Mouse (Mus musculus) kidney, embryonic 14.5 days (tissue): ENCODE results near the gene Dlg2. TPM values are rescaled to one million over a fixed set of nuclear protein-coding genes. Genes with fewer than 3 reads are reported as not detected.

Source experiments
- ATAC-seq: fragments of 200-750 bp; cut with Nextera tagmentation; 2 replicates; pipeline ENCODE4 v1.8.0; 2017; ENCODE audit warnings: moderate number of reproducible peaks, mild to moderate bottlenecking, moderate TSS enrichment, moderate library complexity; ENCODE audit not compliant: low FRiP score, low TSS enrichment
- H3K27ac ChIP-seq: fragments of 300-500 bp; sonication (generic); 2 replicates; pipeline ENCODE4 v1.5.1; 2014; ENCODE audit warnings: low read depth, mild to moderate bottlenecking, low read length, moderate library complexity, mixed read lengths
- H3K27me3 ChIP-seq: fragments of 300-500 bp; sonication (generic); 2 replicates; pipeline ENCODE4 v1.6.1; 2014; ENCODE audit warnings: mild to moderate bottlenecking, low read length; ENCODE audit not compliant: control insufficient read depth, insufficient read depth
- H3K36me3 ChIP-seq: fragments of 300-500 bp; sonication (generic); 2 replicates; pipeline ENCODE4 v1.6.1; 2014; ENCODE audit warnings: low read length, mixed read lengths; ENCODE audit not compliant: control insufficient read depth, insufficient read depth
- H3K4me1 ChIP-seq: fragments of 300-500 bp; sonication (generic); 2 replicates; pipeline ENCODE4 v1.6.1; 2014; ENCODE audit warnings: low read length, mixed read lengths; ENCODE audit not compliant: control insufficient read depth, insufficient read depth
- H3K4me2 ChIP-seq: fragments of 300-500 bp; sonication (generic); replicated peaks from 2 replicates; pipeline ENCODE4 v1.6.1; 2014; ENCODE audit warnings: low read depth, mild to moderate bottlenecking, low read length
- H3K4me3 ChIP-seq: fragments of 300-500 bp; sonication (generic); 2 replicates; pipeline ENCODE4 v1.5.1; 2014; ENCODE audit warnings: mild to moderate bottlenecking, low read length
- H3K9ac ChIP-seq: fragments of 300-500 bp; sonication (generic); 2 replicates; pipeline ENCODE4 v1.6.1; 2014; ENCODE audit warnings: low read depth, mild to moderate bottlenecking, low read length, moderate library complexity
- H3K9me3 ChIP-seq: fragments of 300-500 bp; sonication (generic); 2 replicates; pipeline ENCODE4 v1.6.1; 2016; ENCODE audit warnings: low read length; ENCODE audit not compliant: control insufficient read depth
- WGBS: fragments of 180-500 bp; shearing (Covaris S2); extraction: QIAGEN DNeasy Blood & Tissue Kit; methylation state at CpG from one replicate; pipeline ENCODE4 v1.1.7; 2014; 5-methylcytosine and 5-hydroxymethylcytosine counted together
- polyA plus RNA-seq: library from polyadenylated mRNA; unstranded; fragments of >200 nt; fragmentation: Nextera tagmentation; extraction: Ambion mirVana; gene quantifications from 2 replicates; pipeline ENCODE4 v1.2.1, GENCODE M21; 2014

The Dlg2 gene
- polyA plus RNA-seq, 1 experiment from 2014 or later: 0.97 TPM

DNA sequence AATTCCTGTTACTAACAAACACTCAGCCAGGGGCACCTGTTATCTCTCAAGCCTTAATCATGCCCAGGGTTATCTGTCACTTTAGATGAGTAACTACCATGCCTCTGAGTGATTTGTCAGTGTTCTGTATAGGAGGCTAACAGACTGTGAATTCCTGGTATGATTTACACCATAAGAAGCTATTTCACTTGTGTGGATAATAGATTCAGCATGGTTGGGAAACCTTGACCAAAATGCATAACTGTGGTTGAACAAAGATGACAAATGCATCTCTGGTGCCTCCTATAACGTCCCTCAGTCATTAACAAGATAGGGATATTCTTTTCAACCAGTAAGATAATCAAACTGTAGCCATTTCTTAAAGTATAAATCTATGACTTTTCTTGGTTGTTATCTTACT, 1341.5 kb downstream of the Dlg2 start:
- no peak overlapping the region for H3K4me2 ChIP-seq
- no peak overlapping the region for H3K27ac ChIP-seq
- no peaks in the 10 kb centered on the region for H3K9me3 ChIP-seq
- H3K4me3 ChIP-seq: no peak overlapping the region
- H3K9ac ChIP-seq: no peak overlapping the region
- H3K36me3 ChIP-seq: no peaks in the 10 kb centered on the region
- no peaks in the 10 kb centered on the region for H3K4me1 ChIP-seq
- H3K27me3 ChIP-seq: no peaks in the 10 kb centered on the region
- WGBS: 59% methylated on average over 1 of the region's 1 CpGs
- ATAC-seq: no peak

DNA sequence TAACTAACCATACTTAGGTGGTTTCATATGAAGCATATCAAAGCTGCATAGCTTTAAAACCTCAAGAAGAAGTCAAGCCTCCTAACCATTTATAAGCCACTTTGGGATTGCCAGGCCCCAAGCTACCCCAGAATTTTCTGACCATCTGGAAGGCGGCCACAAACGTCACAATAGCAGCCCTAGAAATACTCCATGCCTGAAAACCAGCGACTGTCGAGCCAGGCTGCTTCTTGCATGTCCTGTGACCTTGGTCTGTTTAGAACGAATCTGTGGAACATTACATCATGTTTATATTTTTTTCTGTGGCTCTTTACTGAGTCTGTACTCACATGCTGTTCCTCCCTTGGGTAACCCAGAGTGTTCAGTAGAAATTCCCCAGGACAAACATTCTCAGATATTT, 1355.7 kb downstream of the Dlg2 start:
- Histone ChIP-seq H3K27ac (no peak overlapping the region), H3K4me1 (no peaks in the 10 kb centered on the region), H3K9me3 (no peaks in the 10 kb centered on the region), H3K27me3 (no peaks in the 10 kb centered on the region), H3K36me3 (no peaks in the 10 kb centered on the region), H3K4me3 (no peak overlapping the region), H3K4me2 (no peak overlapping the region), H3K9ac (no peak overlapping the region)
- 58% methylated on average over 5 of the region's 5 CpGs for WGBS
- ATAC-seq: no peak

DNA sequence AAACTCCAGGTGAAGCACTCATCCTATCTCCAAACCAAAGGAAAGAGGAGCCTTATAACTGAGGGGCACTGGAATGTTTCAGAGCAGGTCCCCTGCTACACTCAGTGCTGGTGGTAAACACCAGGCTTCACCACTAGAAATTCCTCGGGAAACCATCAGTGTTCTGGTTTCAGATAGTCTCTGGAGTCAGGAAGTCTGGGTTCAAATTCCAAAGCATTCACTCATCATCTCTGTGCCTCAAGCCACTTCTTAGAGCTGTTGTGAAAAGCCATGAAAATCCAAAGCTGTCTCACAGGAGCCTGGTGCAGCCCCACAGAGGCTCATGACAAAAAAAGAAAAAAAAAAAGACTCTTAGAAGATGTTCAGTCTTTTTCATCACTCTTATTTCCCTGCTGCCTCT, 1369.3 kb downstream of the Dlg2 start:
- ATAC-seq: no peak
- Histone ChIP-seq H3K27me3 (no peaks in the 10 kb centered on the region), H3K27ac (no peak overlapping the region), H3K4me2 (no peak overlapping the region), H3K9ac (no peak overlapping the region), H3K36me3 (no peaks in the 10 kb centered on the region), H3K4me3 (no peak overlapping the region), H3K9me3 (no peaks in the 10 kb centered on the region), H3K4me1 (no peaks in the 10 kb centered on the region)
- 38% methylated on average over 1 of the region's 1 CpGs for WGBS

DNA sequence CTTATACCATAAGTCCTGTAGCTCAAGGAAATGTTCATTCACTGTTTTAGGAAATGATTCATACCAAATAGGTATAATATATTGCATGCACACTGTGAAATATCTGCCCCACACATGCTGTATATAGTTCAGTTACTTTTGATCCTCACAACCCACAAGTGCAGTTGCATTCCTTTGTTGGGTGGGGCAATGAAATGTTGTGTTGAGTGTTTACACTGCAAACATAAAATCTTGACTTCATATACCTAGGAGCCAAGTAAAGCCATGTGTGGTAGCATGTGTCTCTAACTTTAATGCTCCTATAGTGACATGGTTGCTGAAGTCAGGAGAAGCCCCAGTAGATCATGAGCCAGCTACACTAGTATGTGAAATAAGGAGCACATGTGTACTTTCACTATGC, 1372.9 kb downstream of the Dlg2 start:
- no peaks in the 10 kb centered on the region for H3K36me3 ChIP-seq

DNA sequence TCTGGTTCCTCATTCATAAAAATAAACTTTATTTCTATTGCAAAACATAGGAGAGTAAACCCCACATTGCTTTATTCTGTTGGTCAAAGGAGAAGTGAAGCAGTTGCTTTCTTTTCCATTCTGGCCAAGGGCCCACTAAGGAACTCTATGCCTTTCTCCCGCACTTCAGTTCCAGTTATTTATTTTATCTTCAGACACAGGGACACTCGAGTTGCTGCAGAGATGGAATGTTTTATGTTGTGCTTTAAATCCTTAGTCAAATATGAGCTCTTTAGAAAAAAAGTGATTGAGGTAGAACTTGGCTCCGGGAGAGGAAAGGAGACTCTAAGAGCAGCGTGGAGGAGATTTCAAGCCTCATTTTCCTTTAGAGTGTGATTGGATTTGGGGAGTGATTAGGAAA, 1377.2 kb downstream of the Dlg2 start:
- WGBS: 44% methylated on average over 4 of the region's 4 CpGs
- Histone ChIP-seq H3K27me3 (no peaks in the 10 kb centered on the region), H3K4me2 (no peak overlapping the region), H3K4me3 (no peak overlapping the region), H3K9ac (no peak overlapping the region), H3K36me3 (no peaks in the 10 kb centered on the region), H3K4me1 (no peaks in the 10 kb centered on the region), H3K27ac (no peak overlapping the region), H3K9me3 (no peaks in the 10 kb centered on the region)
- ATAC-seq: no peak

More for the DNA sequence above, 1372.9 kb downstream of the Dlg2 start:
- Histone ChIP-seq H3K9ac (no peak overlapping the region), H3K27me3 (no peaks in the 10 kb centered on the region), H3K27ac (no peak overlapping the region), H3K4me3 (no peak overlapping the region), H3K9me3 (no peaks in the 10 kb centered on the region), H3K4me2 (no peak overlapping the region), H3K4me1 (no peaks in the 10 kb centered on the region)
- no peak for ATAC-seq

DNA sequence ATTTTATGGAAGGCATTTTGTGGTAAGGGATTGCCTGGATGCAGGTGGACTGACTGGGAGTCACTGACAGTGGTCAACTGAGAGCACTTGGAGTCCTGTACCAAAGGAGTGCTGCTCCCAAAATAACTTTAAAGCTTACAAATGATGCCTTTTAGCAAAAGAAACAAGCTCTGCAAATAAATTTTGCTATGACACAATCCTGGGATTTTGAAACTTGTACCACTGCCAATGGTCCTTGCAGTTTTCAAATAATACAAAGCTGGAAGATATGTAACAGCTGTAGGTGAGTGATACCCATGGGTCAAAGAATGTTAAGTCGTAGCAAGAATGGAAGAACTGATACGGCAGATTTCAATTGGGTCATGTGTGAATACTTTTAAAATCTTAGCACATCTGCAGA, 1380.5 kb downstream of the Dlg2 start:
- H3K9ac ChIP-seq: no peak overlapping the region
- no peaks in the 10 kb centered on the region for H3K36me3 ChIP-seq
- H3K4me1 ChIP-seq: no peaks in the 10 kb centered on the region
- no peaks in the 10 kb centered on the region for H3K27me3 ChIP-seq
- no peak for ATAC-seq
- no peaks in the 10 kb centered on the region for H3K9me3 ChIP-seq
- no peak overlapping the region for H3K4me2 ChIP-seq
- no peak overlapping the region for H3K4me3 ChIP-seq
- 55% methylated on average over 2 of the region's 2 CpGs for WGBS
- no peak overlapping the region for H3K27ac ChIP-seq

DNA sequence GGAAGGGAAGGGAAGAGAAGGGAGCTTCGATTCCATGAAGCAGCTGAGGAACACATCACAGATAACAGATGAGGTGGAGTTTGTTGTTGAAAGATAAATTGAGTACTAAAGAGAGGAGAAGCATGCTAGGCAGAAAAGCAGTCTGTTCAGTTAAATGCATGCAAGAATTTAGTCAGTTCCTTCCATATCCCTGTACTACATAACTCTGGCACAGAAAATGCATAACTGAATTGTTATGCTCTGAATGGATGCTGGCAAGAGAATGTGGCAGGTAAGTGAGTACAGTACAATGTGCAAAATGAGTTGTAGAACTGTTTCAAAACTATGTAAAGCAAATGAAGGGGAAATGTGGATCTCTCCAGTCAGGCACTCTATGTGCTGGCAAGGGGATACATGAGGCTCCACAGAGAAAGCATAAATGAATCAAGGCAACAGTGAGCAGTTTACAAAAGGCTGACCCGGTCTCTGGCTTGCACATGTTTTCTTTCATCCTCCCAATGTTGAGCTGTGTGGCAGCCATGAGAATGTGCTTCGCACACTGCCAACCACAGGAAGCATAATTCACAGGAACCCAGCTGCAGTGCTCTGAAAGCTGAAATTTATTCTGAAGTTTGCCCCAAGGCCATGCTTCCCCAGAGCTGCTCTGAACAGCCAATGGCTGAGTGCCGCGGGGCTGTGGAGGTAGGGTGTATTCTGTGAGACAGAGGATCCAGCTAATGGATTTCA, 1386.5 kb downstream of the Dlg2 start:
- 35% methylated on average over 5 of the region's 5 CpGs for WGBS
- Histone ChIP-seq H3K27ac (no peak overlapping the region), H3K27me3 (no peaks in the 10 kb centered on the region), H3K4me1 (no peaks in the 10 kb centered on the region; the same call in 1 of the 2 replicates), H3K9me3 (no peaks in the 10 kb centered on the region), H3K36me3 (no peaks in the 10 kb centered on the region), H3K4me3 (no peak overlapping the region), H3K4me2 (no peak overlapping the region), H3K9ac (no peak overlapping the region)
- ATAC-seq: peak; percentile 88

DNA sequence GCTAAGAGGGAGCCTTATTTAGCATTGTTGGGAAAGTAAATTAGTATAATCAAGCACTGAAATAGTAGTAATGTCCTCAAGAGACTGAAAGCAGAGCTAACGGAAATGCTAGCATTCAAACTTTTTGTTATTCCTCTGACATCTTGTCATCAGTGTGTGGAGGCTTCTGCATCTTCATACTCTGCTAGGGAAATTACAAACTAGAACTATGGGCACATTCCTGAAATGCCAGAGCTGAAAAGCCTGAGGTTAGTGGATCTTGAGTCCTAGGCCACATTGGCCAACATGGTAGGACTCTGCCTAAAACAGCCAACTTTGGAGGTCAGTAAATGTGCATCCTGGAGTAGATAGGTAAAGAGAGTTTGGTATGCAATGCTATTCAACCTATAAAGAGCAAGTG, 1392.4 kb downstream of the Dlg2 start:
- 85% methylated on average over 1 of the region's 1 CpGs for WGBS
- no peaks in the 10 kb centered on the region for H3K9me3 ChIP-seq
- H3K4me1 ChIP-seq: no peaks in the 10 kb centered on the region
- H3K9ac ChIP-seq: no peak overlapping the region
- no peaks in the 10 kb centered on the region for H3K36me3 ChIP-seq
- H3K27me3 ChIP-seq: no peaks in the 10 kb centered on the region
- no peak overlapping the region for H3K27ac ChIP-seq
- H3K4me2 ChIP-seq: no peak overlapping the region
- no peak overlapping the region for H3K4me3 ChIP-seq
- no peak for ATAC-seq

DNA sequence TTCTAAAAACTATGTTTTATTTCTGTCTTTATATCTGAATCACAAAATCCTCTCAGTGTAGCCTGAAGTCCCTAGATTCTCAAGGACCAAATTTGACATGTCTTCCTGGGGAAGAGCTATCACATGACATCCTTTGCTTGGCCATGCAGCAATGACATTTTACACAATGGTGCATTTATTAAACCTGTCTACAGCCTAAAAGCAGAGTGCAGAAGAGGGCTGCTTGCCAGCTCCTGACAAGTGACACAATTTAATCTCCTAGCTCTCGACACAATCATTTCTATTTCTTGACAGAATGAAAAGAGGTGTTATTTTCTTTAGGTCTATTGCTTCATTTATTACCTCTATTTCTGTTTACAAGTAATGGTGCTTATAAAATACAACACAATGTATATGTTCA, 1400.4 kb downstream of the Dlg2 start:
- H3K4me2 ChIP-seq: no peak overlapping the region
- no peaks in the 10 kb centered on the region for H3K36me3 ChIP-seq
- H3K9ac ChIP-seq: no peak overlapping the region
- H3K27ac ChIP-seq: no peak overlapping the region
- H3K9me3 ChIP-seq: no peaks in the 10 kb centered on the region
- H3K27me3 ChIP-seq: no peaks in the 10 kb centered on the region
- 71% methylated on average over 1 of the region's 1 CpGs for WGBS
- ATAC-seq: no peak
- H3K4me1 ChIP-seq: no peaks in the 10 kb centered on the region
- H3K4me3 ChIP-seq: no peak overlapping the region
